Mouse (Mus musculus): ENCODE data around the gene Hspa14. TPM values are rescaled to one million over a fixed set of nuclear protein-coding genes. Genes with fewer than 3 reads are reported as not detected.

Hspa14 gene
- polyA plus RNA-seq, 1 experiment from 2014 or later: 92.3 TPM

DNA sequence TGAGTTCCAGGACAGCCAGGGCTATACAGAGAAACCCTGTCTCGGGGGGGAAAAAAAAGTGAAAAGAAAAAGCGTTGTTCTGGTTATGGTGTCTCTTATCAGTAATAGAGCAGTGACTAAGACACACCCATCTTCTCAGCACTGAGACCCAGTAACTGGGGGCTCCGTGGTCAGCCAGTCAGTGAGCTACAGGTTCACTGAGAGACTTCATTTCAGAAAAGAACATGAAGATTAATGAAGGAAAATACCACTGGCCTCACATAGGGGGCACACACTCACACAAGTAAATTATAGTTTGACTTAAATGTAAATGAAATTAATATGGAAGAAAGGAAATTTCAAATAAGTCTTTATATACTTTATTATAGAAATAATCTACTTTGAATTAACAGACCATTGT is 32.4 kb downstream of the Hspa14 start:
- no peaks in the 10 kb centered on the region for H3K9me3 ChIP-seq (replicated peaks)
- 14% methylated on average over 3 of the region's 3 CpGs for WGBS (ENCODE audit: insufficient replicate concordance)
- no peak overlapping the region for H3K4me3 ChIP-seq (replicated peaks)
- H3K4me2 ChIP-seq: no peak overlapping the region
- no peaks in the 10 kb centered on the region for H3K27me3 ChIP-seq
- H3K27ac ChIP-seq: no peak overlapping the region
- ATAC-seq (ENCODE audit: low read depth): peak; percentile 85
- peak; percentile 20 for DNase-seq
- H3K4me1 ChIP-seq (replicated peaks): peaks cover 14% of the 10 kb centered on the region
- H3K36me3 ChIP-seq: no peaks in the 10 kb centered on the region
- no peak overlapping the region for H3K9ac ChIP-seq

DNA sequence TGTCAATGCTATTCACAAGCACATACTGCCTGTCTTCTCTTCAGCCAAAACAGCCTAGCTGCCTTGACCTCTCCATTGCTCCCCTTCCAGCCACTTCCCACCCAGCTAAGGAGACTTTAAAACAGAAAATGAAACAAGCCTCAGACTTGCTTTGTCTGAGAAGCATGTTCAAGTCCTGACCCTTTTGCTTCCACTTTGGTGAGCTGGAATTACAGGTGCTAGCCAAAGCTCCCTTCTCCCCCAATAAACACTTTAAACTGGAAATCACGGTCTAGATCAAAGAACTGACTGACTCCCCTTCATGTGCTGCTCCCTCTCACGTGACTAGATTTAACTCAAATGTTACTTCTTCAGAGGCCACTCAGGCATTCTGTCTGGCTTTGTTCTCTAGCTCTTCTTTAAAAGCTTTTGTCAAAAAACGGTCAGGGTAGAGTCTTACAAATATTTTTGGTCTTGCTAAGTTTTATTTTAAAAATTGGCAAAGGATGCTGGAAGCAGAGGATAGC is 36.8 kb downstream of the Hspa14 start:
- H3K27ac ChIP-seq: peak overlapping the region; percentile 67; the same call in 1 of the 2 replicates
- no peaks in the 10 kb centered on the region for H3K9me3 ChIP-seq (replicated peaks)
- H3K4me3 ChIP-seq (replicated peaks): peak overlapping the region; percentile 84
- H3K4me2 ChIP-seq: peak overlapping the region; percentile 80
- H3K9ac ChIP-seq: peak overlapping the region; percentile 95
- H3K36me3 ChIP-seq: 0 out of 2 replicates have a peak, but pooled peaks cover 6% of the 10 kb centered on the region
- 57% methylated on average over 3 of the region's 3 CpGs for WGBS (ENCODE audit: insufficient replicate concordance)
- ATAC-seq (ENCODE audit: low read depth): no peak
- H3K27me3 ChIP-seq: no peaks in the 10 kb centered on the region
- no peak for DNase-seq
- peaks cover 21% of the 10 kb centered on the region for H3K4me1 ChIP-seq (replicated peaks)

DNA sequence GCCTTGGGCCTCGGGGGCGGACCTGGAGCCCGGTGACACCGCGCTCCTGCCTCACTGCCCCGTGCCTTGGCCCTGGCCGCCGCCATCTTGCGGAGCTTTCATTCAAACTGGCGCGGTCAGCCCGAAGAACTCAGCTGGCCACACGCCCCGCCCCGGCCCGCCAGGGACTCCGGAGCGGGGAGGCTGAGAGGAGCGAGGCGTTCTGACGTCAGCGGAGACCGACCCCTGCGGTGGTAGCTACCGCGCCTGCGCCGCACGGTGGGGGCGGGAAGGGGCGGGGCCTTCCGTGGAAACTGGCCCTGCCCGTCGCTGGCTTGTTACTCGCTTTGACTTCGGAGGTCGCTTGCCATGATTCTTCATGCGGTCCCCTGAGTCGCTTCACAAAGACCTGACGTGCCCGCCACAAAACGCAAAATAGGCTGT is 37.7 kb downstream of the Hspa14 start, which contains the start of gene Suv39h2:
TSS of gene Suv39h2 (minus strand) at position 171 of the 423 bp plus-strand sequence.
- WGBS (ENCODE audit: insufficient replicate concordance): under 1% methylated on average over 42 of the region's 42 CpGs
- Histone ChIP-seq H3K27me3 (no peaks in the 10 kb centered on the region), H3K4me2 (peak within 1 kb of the TSS; percentile 80), H3K27ac (peak within 1 kb of the TSS; percentile 91), H3K9me3 (replicated peaks) (no peaks in the 10 kb centered on the region), H3K9ac (peak within 1 kb of the TSS; percentile 95), H3K4me1 (replicated peaks) (peaks cover 14% of the 10 kb centered on the region), H3K4me3 (replicated peaks) (peak within 1 kb of the TSS; percentile 84), H3K36me3 (peaks cover 13% of the 10 kb centered on the region; the same call in 1 of the 2 replicates)
- DNase-seq (peak; percentile 95), ATAC-seq (ENCODE audit: low read depth) (peak; percentile 97)

DNA sequence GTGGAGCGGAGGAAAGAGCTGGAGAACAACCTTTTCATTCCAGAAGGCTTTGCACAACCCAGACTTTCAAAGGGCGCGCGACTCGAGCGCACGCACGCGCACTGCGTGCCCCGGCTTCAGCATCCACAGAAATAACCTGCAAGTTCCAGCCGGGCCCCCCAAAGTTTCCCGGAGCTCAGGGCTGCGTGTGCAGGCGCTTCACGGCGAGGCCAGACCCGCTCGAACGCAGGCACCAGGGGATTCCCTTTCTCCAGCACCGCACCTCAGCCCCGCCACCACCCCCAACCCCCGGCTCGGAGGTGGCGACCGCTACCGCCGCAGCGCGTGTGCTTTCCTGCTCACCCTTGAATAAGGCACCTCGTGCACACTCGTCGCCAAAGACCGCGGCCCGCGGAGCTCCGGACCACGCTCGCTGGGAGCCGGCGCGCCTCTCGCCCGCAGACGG is 38.2 kb downstream of the Hspa14 start:
- Histone ChIP-seq H3K27me3 (no peaks in the 10 kb centered on the region), H3K4me3 (replicated peaks) (peak overlapping the region; percentile 84), H3K9ac (peak overlapping the region; percentile 95), H3K4me2 (peak overlapping the region; percentile 80), H3K9me3 (replicated peaks) (no peaks in the 10 kb centered on the region), H3K36me3 (peaks cover 18% of the 10 kb centered on the region; the same call in 1 of the 2 replicates), H3K27ac (peak overlapping the region; percentile 91), H3K4me1 (replicated peaks) (peaks cover 14% of the 10 kb centered on the region)
- DNase-seq (peak; percentile 56), ATAC-seq (ENCODE audit: low read depth) (peak; percentile 64)
- WGBS (ENCODE audit: insufficient replicate concordance): 0% methylated on average over 46 of the region's 46 CpGs

DNA sequence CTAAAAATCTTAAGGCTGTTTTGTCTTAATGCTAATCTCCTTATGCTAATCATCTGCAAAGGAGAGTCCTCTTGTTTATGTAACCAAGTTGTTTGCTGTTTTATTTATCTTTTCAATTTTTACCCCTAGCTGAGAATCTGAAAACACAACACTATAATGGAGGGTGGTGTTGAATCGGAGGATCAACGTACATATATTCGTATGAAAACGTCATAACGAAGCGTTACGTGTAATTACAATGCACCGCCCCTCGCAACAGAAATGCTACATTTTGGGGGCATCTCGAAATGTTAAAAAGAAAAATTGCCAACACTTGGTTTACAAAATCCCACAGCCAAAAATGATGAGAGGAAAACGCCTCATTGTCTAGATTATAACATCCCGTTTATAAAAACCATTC is 38.7 kb downstream of the Hspa14 start:
- H3K27ac ChIP-seq: peak overlapping the region; percentile 91
- 2% methylated on average over 12 of the region's 12 CpGs for WGBS (ENCODE audit: insufficient replicate concordance)
- peaks cover 14% of the 10 kb centered on the region for H3K4me1 ChIP-seq (replicated peaks)
- H3K4me2 ChIP-seq: peak overlapping the region; percentile 80
- peak overlapping the region; percentile 95 for H3K9ac ChIP-seq
- H3K27me3 ChIP-seq: no peaks in the 10 kb centered on the region
- no peak for DNase-seq
- ATAC-seq (ENCODE audit: low read depth): no peak; the same call in 1 of the 2 replicates
- H3K4me3 ChIP-seq (replicated peaks): peak overlapping the region; percentile 84
- H3K36me3 ChIP-seq: peaks cover 20% of the 10 kb centered on the region; the same call in 1 of the 2 replicates
- no peaks in the 10 kb centered on the region for H3K9me3 ChIP-seq (replicated peaks)

DNA sequence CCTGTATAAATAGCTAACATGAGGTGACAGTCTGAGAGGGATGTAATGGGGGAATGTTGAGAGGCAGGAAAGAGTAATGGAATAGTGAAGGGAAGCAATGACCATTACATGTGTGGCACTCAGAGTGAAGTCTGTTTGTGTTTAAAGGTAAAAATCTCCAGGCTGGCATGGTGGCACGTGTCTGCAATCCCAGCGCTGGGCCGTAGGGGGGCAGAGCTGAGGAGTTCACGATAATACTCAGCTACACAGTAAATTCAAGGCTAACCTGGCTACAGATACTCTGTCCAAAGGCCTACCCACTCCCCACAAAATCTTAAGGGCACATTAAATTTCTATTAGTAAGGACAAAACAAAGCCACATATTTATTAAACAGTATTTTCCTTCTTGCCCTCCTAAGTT is 56.0 kb downstream of the Hspa14 start:
- no peaks in the 10 kb centered on the region for H3K27me3 ChIP-seq
- no peak overlapping the region for H3K4me3 ChIP-seq (replicated peaks)
- no peak overlapping the region for H3K9ac ChIP-seq
- WGBS (ENCODE audit: insufficient replicate concordance): 81% methylated on average over 4 of the region's 4 CpGs
- H3K4me2 ChIP-seq: no peak overlapping the region
- H3K4me1 ChIP-seq (replicated peaks): no peaks in the 10 kb centered on the region
- no peaks in the 10 kb centered on the region for H3K9me3 ChIP-seq (replicated peaks)
- DNase-seq: no peak
- no peak overlapping the region for H3K27ac ChIP-seq
- ATAC-seq (ENCODE audit: low read depth): no peak
- peaks cover 63% of the 10 kb centered on the region for H3K36me3 ChIP-seq

DNA sequence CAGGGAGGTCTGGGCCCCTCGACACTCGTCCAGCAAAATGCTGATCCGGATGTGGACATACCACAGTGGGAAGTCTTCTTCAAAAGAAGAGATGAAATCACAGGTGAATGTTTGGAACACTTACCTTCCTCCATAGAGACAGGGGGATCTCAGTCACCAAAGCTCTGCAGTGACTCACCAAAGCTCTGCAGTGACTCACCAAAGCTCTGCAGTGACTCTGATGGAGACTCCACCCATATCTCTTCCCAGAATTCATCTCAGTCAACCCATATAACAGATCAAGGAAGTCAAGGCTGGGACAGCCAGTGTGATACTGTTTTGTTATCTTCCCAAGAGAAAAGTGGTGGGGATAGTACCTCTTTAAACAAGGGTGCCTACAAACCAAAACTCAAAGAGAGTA is 59.5 kb downstream of the Hspa14 start:
- Histone ChIP-seq H3K4me3 (replicated peaks) (no peak overlapping the region), H3K27me3 (no peaks in the 10 kb centered on the region), H3K4me2 (no peak overlapping the region), H3K9me3 (replicated peaks) (no peaks in the 10 kb centered on the region), H3K27ac (no peak overlapping the region), H3K36me3 (peaks cover 56% of the 10 kb centered on the region), H3K4me1 (replicated peaks) (no peaks in the 10 kb centered on the region), H3K9ac (no peak overlapping the region)
- 79% methylated on average over 3 of the region's 3 CpGs for WGBS (ENCODE audit: insufficient replicate concordance)
- ATAC-seq (ENCODE audit: low read depth): no peak
- DNase-seq: no peak

DNA sequence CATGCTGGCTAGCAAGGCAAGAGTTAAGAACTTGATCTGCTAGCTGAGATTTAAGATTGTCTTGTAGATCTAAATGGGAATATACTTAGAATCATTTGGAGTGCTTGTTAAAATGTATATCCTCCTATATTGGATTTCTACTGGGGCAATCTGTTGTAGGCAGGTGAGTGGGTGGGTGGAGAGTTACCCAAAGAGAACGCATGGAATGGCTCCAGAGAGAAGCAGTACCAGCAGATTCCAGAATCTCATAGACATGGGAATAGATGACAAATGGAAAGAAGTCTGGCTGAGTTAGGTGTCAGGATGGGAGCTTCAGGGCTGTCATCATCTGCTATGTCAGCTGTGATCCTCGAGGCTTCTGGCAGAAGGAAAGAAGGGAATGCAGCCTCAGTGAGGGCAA is 63.2 kb downstream of the Hspa14 start:
- Histone ChIP-seq H3K9ac (no peak overlapping the region), H3K9me3 (replicated peaks) (no peaks in the 10 kb centered on the region), H3K4me3 (replicated peaks) (no peak overlapping the region), H3K27ac (no peak overlapping the region), H3K4me1 (replicated peaks) (no peaks in the 10 kb centered on the region), H3K4me2 (no peak overlapping the region), H3K36me3 (peaks cover 57% of the 10 kb centered on the region), H3K27me3 (no peaks in the 10 kb centered on the region)
- DNase-seq: no peak
- WGBS (ENCODE audit: insufficient replicate concordance): 70% methylated on average over 2 of the region's 2 CpGs
- ATAC-seq (ENCODE audit: low read depth): no peak

DNA sequence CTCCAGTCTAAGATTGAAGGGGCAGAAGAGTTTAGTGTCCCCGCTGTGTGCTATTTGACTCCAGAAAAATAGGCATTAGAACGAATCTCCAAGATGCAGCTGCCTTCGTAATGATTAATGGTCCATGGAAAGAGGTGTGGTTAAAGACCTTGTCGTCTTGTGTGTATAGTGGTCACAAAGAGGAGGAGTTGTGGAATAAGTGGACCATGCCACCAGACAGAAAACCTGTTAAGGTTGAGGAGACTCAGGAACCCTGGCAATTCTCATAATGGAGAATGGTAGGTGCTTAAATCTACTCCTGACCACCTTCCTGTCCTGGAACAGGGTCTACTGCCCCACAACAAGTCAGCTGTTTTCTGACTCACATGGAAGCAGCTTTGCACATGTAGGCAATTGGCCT is 66.6 kb downstream of the Hspa14 start:
- WGBS (ENCODE audit: insufficient replicate concordance): 83% methylated on average over 4 of the region's 4 CpGs
- H3K36me3 ChIP-seq: peaks cover 52% of the 10 kb centered on the region
- H3K9me3 ChIP-seq (replicated peaks): no peaks in the 10 kb centered on the region
- DNase-seq (no peak), ATAC-seq (ENCODE audit: low read depth) (no peak)
- no peak overlapping the region for H3K9ac ChIP-seq
- H3K4me3 ChIP-seq (replicated peaks): no peak overlapping the region
- no peaks in the 10 kb centered on the region for H3K27me3 ChIP-seq
- no peak overlapping the region for H3K4me2 ChIP-seq
- H3K27ac ChIP-seq: no peak overlapping the region
- H3K4me1 ChIP-seq (replicated peaks): no peaks in the 10 kb centered on the region

DNA sequence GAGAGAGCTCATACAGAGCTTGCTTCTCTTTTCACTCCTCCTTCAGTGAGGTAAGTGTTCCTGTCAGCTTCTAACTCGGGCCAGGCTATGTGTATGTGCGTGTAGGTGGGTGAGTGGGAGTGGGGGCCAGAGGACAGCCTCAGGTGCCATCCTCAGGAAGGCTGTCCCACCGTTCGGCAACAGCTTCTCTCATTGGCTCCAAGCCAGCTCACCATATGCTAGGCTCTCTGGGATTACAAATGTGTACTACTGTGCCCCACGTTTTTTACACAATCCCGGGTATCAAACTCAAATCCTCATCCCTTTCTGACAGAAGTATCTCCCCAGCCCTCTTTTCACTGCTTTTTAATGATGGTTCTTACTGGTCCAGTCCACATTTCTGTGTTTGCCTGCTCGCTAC is 68.4 kb downstream of the Hspa14 start:
- no peak overlapping the region for H3K4me2 ChIP-seq
- ATAC-seq (ENCODE audit: low read depth) (no peak), DNase-seq (no peak)
- no peaks in the 10 kb centered on the region for H3K9me3 ChIP-seq (replicated peaks)
- no peak overlapping the region for H3K27ac ChIP-seq
- peaks cover 48% of the 10 kb centered on the region for H3K36me3 ChIP-seq
- H3K4me3 ChIP-seq (replicated peaks): no peak overlapping the region
- H3K9ac ChIP-seq: no peak overlapping the region
- H3K4me1 ChIP-seq (replicated peaks): no peaks in the 10 kb centered on the region
- H3K27me3 ChIP-seq: no peaks in the 10 kb centered on the region
- WGBS (ENCODE audit: insufficient replicate concordance): 75% methylated on average over 7 of the region's 7 CpGs
